Mouse (Mus musculus) CH12.LX (cell line): ENCODE results near the gene Rpusd4. TPM values are rescaled to one million over a fixed set of nuclear protein-coding genes. Genes with fewer than 3 reads are reported as not detected.

Source experiments
- DNase-seq: peaks from one replicate; pipeline ENCODE4 v3.0.0-alpha.2; 2013; ENCODE audit errors: extremely low read depth
- H3K27ac ChIP-seq: 2 replicates; pipeline ENCODE4 v1.5.1; 2012; ENCODE audit warnings: low read depth, mild to moderate bottlenecking, control low read depth, moderate library complexity; ENCODE audit not compliant: insufficient read depth
- H3K27me3 ChIP-seq: replicated peaks from 2 replicates; pipeline ENCODE3; 2012; ENCODE audit warnings: inconsistent platforms
- H3K36me3 ChIP-seq, 2 experiments: replicated peaks in 1 of 2; 2 replicates each; pipeline versions ENCODE3 to v1.6.1; 2012; ENCODE audit warnings: inconsistent platforms in 1 of 2, low read length in 1 of 2, mild to moderate bottlenecking in 1 of 2, mixed read lengths in 1 of 2, moderate library complexity in 1 of 2; ENCODE audit not compliant: control insufficient read depth in 1 of 2, insufficient read depth in 1 of 2
- H3K4me1 ChIP-seq, 2 experiments: 2 replicates each; pipeline ENCODE4 v1.6.1; 2012; ENCODE audit warnings: inconsistent platforms in 1 of 2, moderate library complexity in 1 of 2; ENCODE audit not compliant: insufficient read depth in 2 of 2, control insufficient read depth in 1 of 2
- H3K4me2 ChIP-seq: 2 replicates; pipeline ENCODE4 v1.6.1; 2012; ENCODE audit warnings: low read depth, mild to moderate bottlenecking, control low read depth; ENCODE audit not compliant: poor library complexity, insufficient read depth, severe bottlenecking
- H3K4me3 ChIP-seq, 3 experiments: fragments of 150-350 bp in 1 of 3; sonication (generic) in 1 of 3; replicated peaks in 1 of 3; 2 replicates each; pipeline versions ENCODE3 to v1.5.1; 2011 to 2012; ENCODE audit warnings: low read depth in 2 of 3, low read length in 2 of 3, mild to moderate bottlenecking in 2 of 3, moderate library complexity in 2 of 3, control low read depth in 1 of 3, improper control_type of control experiment in 1 of 3, inconsistent platforms in 1 of 3, mixed read lengths in 1 of 3; ENCODE audit not compliant: poor library complexity in 1 of 3
- H3K79me2 ChIP-seq: replicated peaks from 2 replicates; pipeline ENCODE4 v1.6.1; 2012; ENCODE audit warnings: mild to moderate bottlenecking, moderate library complexity; ENCODE audit not compliant: control insufficient read depth, poor library complexity, insufficient read depth, severe bottlenecking; ENCODE audit errors: extremely low read depth
- H3K9ac ChIP-seq: 2 replicates; pipeline ENCODE4 v1.6.1; 2012; ENCODE audit warnings: low read depth, mild to moderate bottlenecking, control low read depth, moderate library complexity; ENCODE audit not compliant: insufficient read depth
- H3K9me3 ChIP-seq: replicated peaks from 2 replicates; pipeline ENCODE3; 2012; ENCODE audit warnings: low read length, inconsistent platforms, mixed read lengths
- BHLHE40 ChIP-seq: IDR thresholded peaks from 2 replicates; pipeline ENCODE4 v1.6.1; 2011; ENCODE audit warnings: mild to moderate bottlenecking, low read depth, low read length, improper control_type of control experiment
- CHD1 ChIP-seq: IDR thresholded peaks from 2 replicates; pipeline ENCODE4 v1.6.1; 2012; ENCODE audit warnings: low read depth, low read length, improper control_type of control experiment, inconsistent platforms
- CHD2 ChIP-seq: IDR thresholded peaks from 2 replicates; pipeline ENCODE4 v1.6.1; 2011; ENCODE audit warnings: low read length, improper control_type of control experiment
- EP300 ChIP-seq: IDR thresholded peaks from 2 replicates; pipeline ENCODE4 v1.6.1; 2011; ENCODE audit warnings: low read length, improper control_type of control experiment
- ETS1 ChIP-seq: conservative IDR thresholded peaks from 2 replicates; pipeline ENCODE4 v1.6.1; 2012; ENCODE audit warnings: low read depth, mild to moderate bottlenecking, inconsistent platforms, low read length, improper control_type of control experiment, moderate library complexity
- IRF4 ChIP-seq: IDR thresholded peaks from 2 replicates; pipeline ENCODE4 v1.6.1; 2014; ENCODE audit warnings: low read depth, mild to moderate bottlenecking, inconsistent platforms, low read length, improper control_type of control experiment
- JUN ChIP-seq: IDR thresholded peaks from 2 replicates; pipeline ENCODE4 v1.6.1; 2011; ENCODE audit warnings: low read depth, mild to moderate bottlenecking, low read length, improper control_type of control experiment, moderate library complexity; ENCODE audit not compliant: insufficient read depth
- JUND ChIP-seq: conservative IDR thresholded peaks from 2 replicates; pipeline ENCODE4 v1.6.1; 2011; ENCODE audit warnings: low read depth, low read length, improper control_type of control experiment
- KAT2A ChIP-seq: IDR thresholded peaks from 2 replicates; pipeline ENCODE4 v1.6.1; 2012; ENCODE audit warnings: low read length, improper control_type of control experiment, inconsistent platforms; ENCODE audit not compliant: insufficient replicate concordance
- MAFK ChIP-seq: IDR thresholded peaks from 2 replicates; pipeline ENCODE4 v1.6.1; 2011; ENCODE audit warnings: low read length, improper control_type of control experiment; ENCODE audit not compliant: insufficient replicate concordance
- MAZ ChIP-seq: IDR thresholded peaks from 2 replicates; pipeline ENCODE4 v1.6.1; 2012; ENCODE audit warnings: low read depth, mild to moderate bottlenecking, inconsistent platforms, low read length, improper control_type of control experiment, moderate library complexity
- MEF2A ChIP-seq: IDR thresholded peaks from 2 replicates; pipeline ENCODE4 v1.6.1; 2014; ENCODE audit warnings: low read depth, mild to moderate bottlenecking, inconsistent platforms, low read length, improper control_type of control experiment, borderline replicate concordance
- RCOR1 ChIP-seq: conservative IDR thresholded peaks from 2 replicates; pipeline ENCODE4 v1.6.1; 2012; ENCODE audit warnings: low read depth, mild to moderate bottlenecking, inconsistent platforms, low read length, improper control_type of control experiment
- TCF12 ChIP-seq: IDR thresholded peaks from 2 replicates; pipeline ENCODE4 v1.6.1; 2014; ENCODE audit warnings: low read depth, mild to moderate bottlenecking, inconsistent platforms, low read length, improper control_type of control experiment
- ZKSCAN1 ChIP-seq: IDR thresholded peaks from 2 replicates; pipeline ENCODE4 v1.6.1; 2012; ENCODE audit warnings: low read depth, inconsistent platforms, low read length, improper control_type of control experiment, borderline replicate concordance
- dilution Hi-C: fragments of 300-500 bp; cut with MboI; formaldehyde crosslinking; loops from 2 replicates; pipeline ENCODE4 v1.14.3; 2020; ENCODE audit warnings: low sequenced_read_pairs; ENCODE audit not compliant: extremely low pct_unique_long_range_greater_than_20kb, extremely low pct_ligation_motif_present
- in situ Hi-C: fragments of 300-500 bp; cut with MboI; formaldehyde crosslinking; loops from 3 replicates; pipeline ENCODE4 v1.14.3; 2019; ENCODE audit warnings: low sequenced_read_pairs, low pct_ligation_motif_present, low pct_unique_long_range_greater_than_20kb, mixed read lengths
- polyA plus RNA-seq: library from polyadenylated mRNA; unstranded; fragments of >175 nt; gene quantifications from 2 replicates; pipeline ENCODE4 v1.2.1, GENCODE M21; 2012; ENCODE audit warnings: low read depth; ENCODE audit not compliant: insufficient read length
- total RNA-seq, 2 experiments: library from RNA; depleted of rRNA; stranded (reverse); fragments of 300-350 nt in 1 of 2; fragments of >200 nt in 1 of 2; gene quantifications; 2 replicates each; pipeline ENCODE4 v1.2.3; 2012 to 2014

The Rpusd4 gene
- total and polyA plus RNA-seq, 3 experiments: 21.7 to 29.5 (median 27.3) TPM

DNA sequence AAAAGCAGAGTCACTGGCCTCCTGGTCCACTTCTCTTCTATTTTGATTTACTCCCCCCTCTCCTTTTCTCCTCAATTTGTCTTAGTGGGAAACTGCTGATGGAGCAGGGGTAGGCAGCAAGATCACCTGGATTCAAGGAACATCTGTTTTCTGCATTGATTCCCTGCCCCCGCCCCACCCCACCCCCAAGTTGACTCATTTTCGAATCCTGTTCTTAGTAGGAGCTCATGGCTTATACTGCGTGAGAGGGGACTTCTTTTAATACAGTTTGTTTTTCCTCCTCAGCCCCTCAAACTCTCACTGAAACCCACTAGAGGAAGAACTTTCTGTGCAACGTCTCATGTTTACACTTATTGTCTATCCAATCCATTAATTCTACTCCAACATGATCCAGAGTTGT lies 56.3 kb downstream of the Rpusd4 start:
- no peaks in the 10 kb centered on the region for H3K79me2 ChIP-seq
- no peak overlapping the region for H3K9ac ChIP-seq
- no peak overlapping the region for H3K27ac ChIP-seq
- in situ Hi-C loops (no loop called here), dilution Hi-C loops (no loop called here)
- peaks cover 8 to 33% of the 10 kb centered on the region in 2 experiments for H3K4me1 ChIP-seq
- peak; percentile 50 for DNase-seq
- no peak overlapping the region for H3K4me3 ChIP-seq
- H3K9me3 ChIP-seq: no peaks in the 10 kb centered on the region
- peaks cover 2% of the 10 kb centered on the region for H3K27me3 ChIP-seq
- H3K4me2 ChIP-seq: peak overlapping the region; percentile 15; the same call in 1 of the 2 replicates
- H3K36me3 ChIP-seq: no peaks in the 10 kb centered on the region
- TF ChIP-seq ETS1: peak; percentile 59; the same call in 1 of the 2 replicates
- peak; percentile 92 for TF ChIP-seq IRF4
- TF ChIP-seq EP300: peak; percentile 75; the same call in 1 of the 2 replicates
- no peak for TF ChIP-seq MAFK
- peak; percentile 78 for TF ChIP-seq JUND
- peak; percentile 75 for TF ChIP-seq RCOR1
- TF ChIP-seq KAT2A: no peak
- peak; percentile 59 for TF ChIP-seq JUN
- TF ChIP-seq MAZ: peak; percentile 43; the same call in 1 of the 2 replicates
- peak; percentile 62; the same call in 1 of the 2 replicates for TF ChIP-seq TCF12
- TF ChIP-seq CHD2: peak; percentile 80; the same call in 1 of the 2 replicates

DNA sequence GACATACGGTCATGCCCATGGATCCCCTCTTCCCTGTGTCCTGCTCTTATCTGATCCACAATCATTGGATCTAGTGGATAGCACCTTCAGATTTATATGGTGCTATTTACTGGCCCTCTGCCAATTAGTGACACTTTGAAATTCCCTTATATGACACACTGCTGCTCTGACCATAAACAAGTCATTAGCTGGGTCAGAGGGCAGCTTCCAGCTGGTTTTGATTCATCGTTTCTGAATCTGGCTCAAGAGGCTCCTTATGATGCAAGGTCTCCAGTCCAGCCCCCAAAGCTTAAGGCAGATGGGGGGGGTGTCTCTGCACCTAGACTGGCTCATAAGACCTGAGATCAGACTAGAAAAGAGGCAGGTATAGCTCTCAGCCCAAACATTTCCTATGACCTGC lies 56.9 kb downstream of the Rpusd4 start:
- no peak overlapping the region for H3K4me2 ChIP-seq
- no peak overlapping the region for H3K4me3 ChIP-seq
- no peak overlapping the region for H3K27ac ChIP-seq
- H3K9ac ChIP-seq: no peak overlapping the region
- H3K4me1 ChIP-seq: peaks cover 8 to 35% of the 10 kb centered on the region in 2 experiments
- in situ Hi-C loops: no loop called here
- no peaks in the 10 kb centered on the region for H3K9me3 ChIP-seq
- no peaks in the 10 kb centered on the region for H3K79me2 ChIP-seq
- no peak for DNase-seq
- peaks cover 2% of the 10 kb centered on the region for H3K27me3 ChIP-seq
- no peaks in the 10 kb centered on the region for H3K36me3 ChIP-seq
- TF ChIP-seq MEF2A: no peak
- no peak for TF ChIP-seq MAFK
- TF ChIP-seq KAT2A: no peak
- no peak for TF ChIP-seq ETS1
- no peak for TF ChIP-seq JUND
- TF ChIP-seq TCF12: no peak
- TF ChIP-seq IRF4: no peak
- no peak for TF ChIP-seq ZKSCAN1
- no peak for TF ChIP-seq CHD1
- no peak for TF ChIP-seq BHLHE40
- TF ChIP-seq, all 38 proteins: peak for 0
- dilution Hi-C loops: no loop called here
